Mouse (Mus musculus) c-Kit-positive CD71-positive TER-119-positive erythroid progenitor cells, embryonic 14.5 days (primary cell): ENCODE results near the gene Milr1.

Experiments used
- DNase-seq: peaks from one replicate; pipeline ENCODE4 v3.0.0-alpha.2; 2013; ENCODE audit warnings: low spot score

Milr1 gene

GRCm38 (mm10) chr11:106812410-106813136 is 61.5 kb downstream of the Milr1 start:
- DNase-seq = no peak

GRCm38 (mm10) chr11:106814601-106815320 is 63.7 kb downstream of the Milr1 start:
- no peak for DNase-seq

GRCm38 (mm10) chr11:106815331-106815730 is 64.3 kb downstream of the Milr1 start:
- DNase-seq = no peak

- no peak for DNase-seq
Measured at GRCm38 (mm10) chr11:106815761-106816160, 64.7 kb downstream of the Milr1 start.

GRCm38 (mm10) chr11:106816316-106816715 is 65.3 kb downstream of the Milr1 start:
- DNase-seq = no peak

- DNase-seq = no peak
Measured at GRCm38 (mm10) chr11:106817156-106817555, 66.1 kb downstream of the Milr1 start.

- DNase-seq = no peak
Measured at GRCm38 (mm10) chr11:106817808-106818207, 66.8 kb downstream of the Milr1 start.

- no peak for DNase-seq
Measured at GRCm38 (mm10) chr11:106818341-106818740, 67.3 kb downstream of the Milr1 start.
